Mouse (Mus musculus): ENCODE results near the gene Ddx27. TPM values are rescaled to one million over a fixed set of nuclear protein-coding genes. Genes with fewer than 3 reads are reported as not detected.

Gene Ddx27
- total and polyA plus RNA-seq, 2 experiments, result 11.2 to 13.4 TPM

DNA sequence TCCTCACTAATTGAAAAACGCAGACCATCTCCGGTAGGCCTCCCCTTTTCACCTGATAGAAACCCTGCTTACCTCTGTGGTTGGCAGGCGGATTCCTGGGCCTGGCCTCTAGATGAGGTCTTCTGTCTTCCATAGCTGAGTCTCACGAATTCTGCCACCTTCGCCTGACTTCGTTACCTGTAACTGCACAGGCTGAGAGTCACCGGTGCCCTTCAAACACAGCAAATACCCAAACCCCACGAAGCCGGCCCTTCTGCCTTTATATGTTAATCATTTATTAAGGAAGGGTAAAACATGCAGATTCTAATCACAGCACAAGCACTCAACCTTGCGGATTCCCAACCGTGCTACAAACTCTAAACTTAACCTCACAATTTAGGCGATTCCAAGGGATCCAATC, 45.0 kb downstream of the Ddx27 start:
- no peak for TF ChIP-seq CTCF (IDR thresholded peaks at IDR 0.05; ENCODE audit: low read depth, low read length)
- no peak for TF ChIP-seq POLR2A (IDR thresholded peaks at IDR 0.05; ENCODE audit: extremely low read depth, insufficient read depth, low read length)
- peak; percentile 77 for DNase-seq (ENCODE audit: extremely low read depth, low read depth, low spot score)
- 22% methylated on average over 12 of the region's 12 CpGs for WGBS

DNA sequence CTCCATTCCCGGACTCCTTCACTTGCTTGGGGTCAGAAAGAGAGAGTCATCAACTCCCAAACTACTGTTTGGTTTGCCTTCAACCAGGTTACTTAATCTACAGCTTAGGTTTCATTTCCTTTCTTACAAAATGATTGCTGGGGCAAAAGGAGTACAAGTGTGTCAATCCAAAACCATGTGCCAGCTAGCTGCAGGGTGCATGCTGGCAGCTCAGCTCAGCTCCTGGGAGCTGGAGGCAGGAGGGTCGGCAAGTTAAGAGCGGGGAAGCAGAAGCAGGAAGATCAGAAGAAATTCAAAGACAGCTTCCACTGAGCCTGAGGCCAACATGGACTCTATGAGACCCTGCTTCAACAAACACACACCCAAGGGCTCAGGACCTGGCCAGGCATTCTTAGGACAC, 45.4 kb downstream of the Ddx27 start:
- Histone ChIP-seq H3K36me3 (ENCODE audit: control insufficient read depth, insufficient read depth, low read length) (peaks cover 23% of the 10 kb centered on the region), H3K4me3 (ENCODE audit: insufficient read depth, low read depth, low read length) (peak overlapping the region; percentile 56), H3K27ac (replicated peaks; ENCODE audit: insufficient read depth, low read depth, low read length) (peak overlapping the region; percentile 73), H3K79me2 (ENCODE audit: control insufficient read depth, insufficient read depth, low read length) (peaks cover 19% of the 10 kb centered on the region; the same call in 1 of the 2 replicates), H3K4me1 (ENCODE audit: control insufficient read depth, insufficient read depth, low read length) (peaks cover 20% of the 10 kb centered on the region), H3K27me3 (ENCODE audit: control insufficient read depth, insufficient read depth, low read length) (no peaks in the 10 kb centered on the region), H3K9ac (ENCODE audit: low read depth, low read length) (peak overlapping the region; percentile 64)
- peak; percentile 81 for DNase-seq (ENCODE audit: extremely low read depth, low read depth, low spot score)
- TF ChIP-seq CTCF (IDR thresholded peaks at IDR 0.05; ENCODE audit: low read depth, low read length) (no peak), POLR2A (IDR thresholded peaks at IDR 0.05; ENCODE audit: extremely low read depth, insufficient read depth, low read length) (no peak)
- WGBS, result 9% methylated on average over 3 of the region's 3 CpGs

More for the DNA sequence above, 45.0 kb downstream of the Ddx27 start:
- no peaks in the 10 kb centered on the region for H3K27me3 ChIP-seq (ENCODE audit: control insufficient read depth, insufficient read depth, low read length)
- H3K9ac ChIP-seq (ENCODE audit: low read depth, low read length), result peak overlapping the region; percentile 64
- H3K36me3 ChIP-seq (ENCODE audit: control insufficient read depth, insufficient read depth, low read length), result peaks cover 24% of the 10 kb centered on the region
- H3K79me2 ChIP-seq (ENCODE audit: control insufficient read depth, insufficient read depth, low read length), result peaks cover 23% of the 10 kb centered on the region; the same call in 1 of the 2 replicates
- H3K27ac ChIP-seq (replicated peaks; ENCODE audit: insufficient read depth, low read depth, low read length), result peak overlapping the region; percentile 73
- peak overlapping the region; percentile 56 for H3K4me3 ChIP-seq (ENCODE audit: insufficient read depth, low read depth, low read length)
- H3K4me1 ChIP-seq (ENCODE audit: control insufficient read depth, insufficient read depth, low read length), result peaks cover 20% of the 10 kb centered on the region

- no peak for DNase-seq (ENCODE audit: extremely low read depth, low read depth, low spot score)
- no peak for TF ChIP-seq POLR2A (IDR thresholded peaks at IDR 0.05; ENCODE audit: extremely low read depth, insufficient read depth, low read length)
- no peak for TF ChIP-seq CTCF (IDR thresholded peaks at IDR 0.05; ENCODE audit: low read depth, low read length)
- H3K9ac ChIP-seq (ENCODE audit: low read depth, low read length), result peak overlapping the region; percentile 64
- H3K79me2 ChIP-seq (ENCODE audit: control insufficient read depth, insufficient read depth, low read length), result peaks cover 19% of the 10 kb centered on the region; the same call in 1 of the 2 replicates
- H3K36me3 ChIP-seq (ENCODE audit: control insufficient read depth, insufficient read depth, low read length), result peaks cover 26% of the 10 kb centered on the region
- peak overlapping the region; percentile 56; the same call in 1 of the 2 replicates for H3K4me3 ChIP-seq (ENCODE audit: insufficient read depth, low read depth, low read length)
- peaks cover 20% of the 10 kb centered on the region for H3K4me1 ChIP-seq (ENCODE audit: control insufficient read depth, insufficient read depth, low read length)
- H3K27ac ChIP-seq (replicated peaks; ENCODE audit: insufficient read depth, low read depth, low read length), result peak overlapping the region; percentile 73
- H3K27me3 ChIP-seq (ENCODE audit: control insufficient read depth, insufficient read depth, low read length), result no peaks in the 10 kb centered on the region
Measured at GRCm38 (mm10) chr2:167060761-167061160, 45.8 kb downstream of the Ddx27 start.

- TF ChIP-seq CTCF (IDR thresholded peaks at IDR 0.05; ENCODE audit: low read depth, low read length) (no peak), POLR2A (IDR thresholded peaks at IDR 0.05; ENCODE audit: extremely low read depth, insufficient read depth, low read length) (no peak)
- H3K27ac ChIP-seq (replicated peaks; ENCODE audit: insufficient read depth, low read depth, low read length), result peak overlapping the region; percentile 74
- peaks cover 20% of the 10 kb centered on the region for H3K4me1 ChIP-seq (ENCODE audit: control insufficient read depth, insufficient read depth, low read length)
- no peak for DNase-seq (ENCODE audit: extremely low read depth, low read depth, low spot score)
- H3K36me3 ChIP-seq (ENCODE audit: control insufficient read depth, insufficient read depth, low read length), result peaks cover 27% of the 10 kb centered on the region
- H3K4me3 ChIP-seq (ENCODE audit: insufficient read depth, low read depth, low read length), result peak overlapping the region; percentile 91
- 23% methylated on average over 11 of the region's 11 CpGs for WGBS
- H3K9ac ChIP-seq (ENCODE audit: low read depth, low read length), result peak overlapping the region; percentile 91
- no peaks in the 10 kb centered on the region for H3K27me3 ChIP-seq (ENCODE audit: control insufficient read depth, insufficient read depth, low read length)
- H3K79me2 ChIP-seq (ENCODE audit: control insufficient read depth, insufficient read depth, low read length), result peaks cover 14% of the 10 kb centered on the region; the same call in 1 of the 2 replicates
Measured at GRCm38 (mm10) chr2:167061381-167062034, 46.5 kb downstream of the Ddx27 start.

GRCm38 (mm10) chr2:167062497-167062911, 47.5 kb downstream of the Ddx27 start:
- under 1% methylated on average over 52 of the region's 60 CpGs for WGBS
- TF ChIP-seq POLR2A (IDR thresholded peaks at IDR 0.05; ENCODE audit: extremely low read depth, insufficient read depth, low read length) (peak; percentile 75), CTCF (IDR thresholded peaks at IDR 0.05; ENCODE audit: low read depth, low read length) (no peak)
- Histone ChIP-seq H3K27me3 (ENCODE audit: control insufficient read depth, insufficient read depth, low read length) (no peaks in the 10 kb centered on the region), H3K79me2 (ENCODE audit: control insufficient read depth, insufficient read depth, low read length) (peaks cover 10% of the 10 kb centered on the region; the same call in 1 of the 2 replicates), H3K9ac (ENCODE audit: low read depth, low read length) (peak overlapping the region; percentile 91), H3K4me1 (ENCODE audit: control insufficient read depth, insufficient read depth, low read length) (peaks cover 19% of the 10 kb centered on the region), H3K4me3 (ENCODE audit: insufficient read depth, low read depth, low read length) (peak overlapping the region; percentile 91), H3K27ac (replicated peaks; ENCODE audit: insufficient read depth, low read depth, low read length) (peak overlapping the region; percentile 84), H3K36me3 (ENCODE audit: control insufficient read depth, insufficient read depth, low read length) (peaks cover 19% of the 10 kb centered on the region; the same call in 1 of the 2 replicates)
- DNase-seq (ENCODE audit: extremely low read depth, low read depth, low spot score), result peak; percentile 80

All from liver, adult 2 months (tissue).